Mouse (Mus musculus) forebrain, postnatal 0 days (tissue): Measurements from ENCODE around the gene Topbp1. TPM values are rescaled to one million over a fixed set of nuclear protein-coding genes. Genes with fewer than 3 reads are reported as not detected.
"Not testable (repeated sequence)": the region's sequence is repeated elsewhere in the genome, so short reads cannot be mapped to it uniquely, and the experiment has no call there.

ENCODE experiments used
- ATAC-seq: fragments of 200-750 bp; cut with Nextera tagmentation; 2 replicates; pipeline ENCODE4 v1.8.0; 2017; ENCODE audit warnings: mild to moderate bottlenecking, moderate library complexity
- DNase-seq: peaks from one replicate; pipeline ENCODE4 v3.0.0-alpha.2; 2015
- H3K27ac ChIP-seq: fragments of 300-500 bp; sonication (generic); 2 replicates; pipeline ENCODE4 v1.5.1; 2014; ENCODE audit warnings: low read depth, mild to moderate bottlenecking, antibody characterized with exemption, low read length, moderate library complexity, mixed read lengths
- H3K27me3 ChIP-seq: fragments of 300-500 bp; sonication (generic); 2 replicates; pipeline ENCODE4 v1.6.1; 2014; ENCODE audit warnings: mild to moderate bottlenecking, low read length, mixed read lengths; ENCODE audit not compliant: insufficient read depth
- H3K36me3 ChIP-seq: fragments of 300-500 bp; sonication (generic); 2 replicates; pipeline ENCODE4 v1.6.1; 2014; ENCODE audit warnings: mild to moderate bottlenecking, moderate library complexity; ENCODE audit not compliant: insufficient read depth
- H3K4me1 ChIP-seq: fragments of 300-500 bp; sonication (generic); 2 replicates; pipeline ENCODE4 v1.6.1; 2014; ENCODE audit warnings: antibody characterized with exemption; ENCODE audit not compliant: insufficient read depth
- H3K4me2 ChIP-seq: fragments of 300-500 bp; sonication (generic); 2 replicates; pipeline ENCODE4 v1.6.1; 2014; ENCODE audit warnings: low read depth, mild to moderate bottlenecking, moderate library complexity
- H3K4me3 ChIP-seq: fragments of 300-500 bp; sonication (generic); 2 replicates; pipeline ENCODE4 v1.5.1; 2014; ENCODE audit warnings: low read depth, low read length, mixed read lengths
- H3K9ac ChIP-seq: fragments of 300-500 bp; sonication (generic); 2 replicates; pipeline ENCODE4 v1.6.1; 2014; ENCODE audit warnings: mild to moderate bottlenecking
- H3K9me3 ChIP-seq: fragments of 300-500 bp; sonication (generic); 2 replicates; pipeline ENCODE4 v1.6.1; 2016; ENCODE audit warnings: low read length
- CTCF ChIP-seq: sonication (generic); IDR thresholded peaks from 2 replicates; pipeline ENCODE4 v1.5.1; 2016; ENCODE audit warnings: antibody characterized with exemption, control low read depth, low read depth
- WGBS: fragments of 180-500 bp; shearing (Covaris S2); extraction: QIAGEN DNeasy Blood & Tissue Kit; methylation state at CpG from one replicate; pipeline ENCODE4 v1.1.7; 2014; 5-methylcytosine and 5-hydroxymethylcytosine counted together
- polyA plus RNA-seq: library from polyadenylated mRNA; unstranded; fragments of >200 nt; fragmentation: Nextera tagmentation; extraction: Ambion mirVana; gene quantifications from 2 replicates; pipeline ENCODE4 v1.2.1, GENCODE M21; 2015
- total RNA-seq: library from RNA; depleted of rRNA; stranded (reverse); fragments of >200 nt; gene quantifications from 2 replicates; pipeline ENCODE4 v1.2.3, GENCODE M21; 2014

Gene Topbp1
- total and polyA plus RNA-seq, 2 experiments from 2014 or later: 15.8 to 24.8 TPM

DNA sequence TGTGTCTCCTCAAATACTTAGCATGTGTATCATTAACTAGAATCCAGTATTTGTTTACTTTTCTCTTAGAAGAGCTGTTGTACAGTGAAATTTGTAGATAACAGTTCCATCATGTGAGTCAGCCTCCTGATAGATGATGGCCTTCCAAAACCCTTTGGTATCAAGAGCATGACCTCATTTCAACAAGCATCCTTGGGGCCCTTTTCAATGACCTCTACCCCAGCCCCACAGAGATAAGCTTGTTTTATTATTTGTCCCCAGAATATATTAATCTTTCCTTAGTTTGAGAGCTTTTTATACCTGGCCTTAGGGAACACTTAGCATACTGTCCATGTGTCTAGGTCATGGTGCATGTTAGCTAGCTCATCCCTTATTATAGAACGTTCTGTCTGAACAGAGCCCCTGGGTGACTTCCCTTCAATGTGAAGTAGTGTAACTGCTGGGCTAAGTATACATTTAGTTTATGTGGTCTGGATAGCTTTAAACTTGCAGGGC is 43.0 kb downstream of the Topbp1 start:
- DNase-seq (no peak), ATAC-seq (no peak)
- Histone ChIP-seq H3K4me3 (no peak overlapping the region), H3K9ac (no peak overlapping the region), H3K27me3 (no peaks in the 10 kb centered on the region), H3K27ac (no peak overlapping the region), H3K36me3 (peaks cover 25% of the 10 kb centered on the region), H3K9me3 (no peaks in the 10 kb centered on the region), H3K4me2 (no peak overlapping the region), H3K4me1 (no peaks in the 10 kb centered on the region)
- WGBS: 81% methylated on average over 1 of the region's 1 CpGs
- no peak for TF ChIP-seq CTCF

DNA sequence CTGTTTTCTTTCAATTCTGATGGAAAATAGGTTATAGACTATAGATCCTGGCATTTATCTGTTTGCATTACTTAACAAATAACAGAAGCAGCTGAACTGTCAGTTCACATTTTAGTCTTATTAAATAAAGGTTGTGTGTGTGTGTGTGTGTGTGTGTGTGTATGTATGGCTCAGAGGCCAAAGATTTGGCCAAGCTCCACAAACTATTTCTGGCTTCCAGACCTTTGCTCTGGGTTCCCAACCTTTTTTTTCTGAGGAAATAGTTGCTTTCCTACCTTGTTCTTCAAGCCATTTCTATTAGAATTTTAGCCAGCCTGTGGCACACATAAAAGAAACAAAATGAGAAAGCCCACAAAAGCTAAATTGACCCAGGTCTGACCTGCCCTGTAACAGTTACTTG is 43.8 kb downstream of the Topbp1 start:
- Histone ChIP-seq H3K4me2 (no peak overlapping the region), H3K27ac (no peak overlapping the region), H3K9me3 (no peaks in the 10 kb centered on the region), H3K36me3 (peaks cover 22% of the 10 kb centered on the region), H3K4me1 (no peaks in the 10 kb centered on the region), H3K4me3 (no peak overlapping the region), H3K9ac (no peak overlapping the region), H3K27me3 (no peaks in the 10 kb centered on the region)
- ATAC-seq (no peak), DNase-seq (no peak)
- TF ChIP-seq CTCF: no peak

DNA sequence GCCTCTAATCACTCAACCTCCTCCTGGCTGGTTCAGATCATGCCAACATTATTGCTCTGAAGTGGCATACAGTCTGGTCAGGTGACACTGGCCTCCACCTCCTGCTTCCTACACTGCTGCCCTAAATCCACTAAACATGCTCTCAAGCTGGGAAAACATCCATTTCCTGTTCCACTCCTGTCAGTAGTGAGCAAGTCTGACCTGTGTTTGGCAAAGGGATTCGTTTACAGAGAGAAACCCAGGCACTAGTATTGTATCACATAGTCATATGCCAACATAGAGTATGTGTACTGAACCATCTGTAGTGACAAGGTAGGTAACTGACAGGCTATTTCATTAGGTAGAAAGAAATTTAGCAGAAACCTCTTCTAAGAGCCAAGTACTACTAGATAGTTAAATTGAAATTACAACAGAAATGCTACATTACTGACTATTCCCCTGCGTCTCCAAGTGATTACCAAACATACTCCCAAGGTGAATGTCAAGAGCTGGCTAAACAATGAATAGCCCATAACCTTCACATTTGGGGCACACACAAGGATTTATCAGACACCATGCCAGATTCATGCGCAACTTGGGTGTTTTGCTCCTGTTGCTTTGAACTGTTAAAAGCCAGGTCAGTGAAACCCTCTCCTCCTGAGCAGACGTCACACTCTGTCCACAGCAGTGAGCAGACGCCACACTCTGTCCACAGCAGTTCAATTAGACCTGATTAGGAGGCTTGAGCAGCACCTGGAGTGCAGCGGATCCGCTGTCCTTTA is 48.7 kb downstream of the Topbp1 start:
- not testable (repeated sequence) for H3K27me3 ChIP-seq, H3K9me3 ChIP-seq, H3K4me2 ChIP-seq, DNase-seq, H3K27ac ChIP-seq, ATAC-seq, H3K4me3 ChIP-seq, H3K4me1 ChIP-seq, H3K9ac ChIP-seq
- peaks cover 32% of the 10 kb centered on the region for H3K36me3 ChIP-seq
- 84% methylated on average over 7 of the region's 7 CpGs for WGBS

DNA sequence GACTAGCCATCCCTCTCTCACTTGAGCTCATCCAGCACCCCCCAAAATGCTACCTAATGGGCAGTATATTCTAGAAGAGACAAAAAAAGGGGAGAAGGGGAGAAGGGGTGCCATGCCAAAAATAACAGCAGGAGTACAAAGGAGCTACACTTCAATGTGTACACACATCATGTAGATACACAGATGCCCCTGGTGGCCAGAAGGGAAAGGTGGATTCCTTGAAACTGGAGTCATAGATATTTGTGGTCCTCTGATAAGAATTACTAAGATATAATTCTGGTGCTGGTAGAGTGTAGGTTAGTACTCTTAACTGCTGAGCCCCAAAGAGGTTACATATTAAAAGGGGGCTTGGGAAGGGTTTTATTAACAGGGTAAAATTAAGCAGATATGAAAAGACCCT is 52.9 kb downstream of the Topbp1 start:
- H3K4me3 ChIP-seq: no peak overlapping the region
- no peaks in the 10 kb centered on the region for H3K27me3 ChIP-seq
- no peak for DNase-seq
- no peak overlapping the region for H3K27ac ChIP-seq
- peaks cover 25% of the 10 kb centered on the region; the same call in 1 of the 2 replicates for H3K36me3 ChIP-seq
- no peak overlapping the region for H3K9ac ChIP-seq
- no peaks in the 10 kb centered on the region for H3K4me1 ChIP-seq
- TF ChIP-seq CTCF: peak; percentile 58
- ATAC-seq: no peak
- no peak overlapping the region for H3K4me2 ChIP-seq
- H3K9me3 ChIP-seq: no peaks in the 10 kb centered on the region

DNA sequence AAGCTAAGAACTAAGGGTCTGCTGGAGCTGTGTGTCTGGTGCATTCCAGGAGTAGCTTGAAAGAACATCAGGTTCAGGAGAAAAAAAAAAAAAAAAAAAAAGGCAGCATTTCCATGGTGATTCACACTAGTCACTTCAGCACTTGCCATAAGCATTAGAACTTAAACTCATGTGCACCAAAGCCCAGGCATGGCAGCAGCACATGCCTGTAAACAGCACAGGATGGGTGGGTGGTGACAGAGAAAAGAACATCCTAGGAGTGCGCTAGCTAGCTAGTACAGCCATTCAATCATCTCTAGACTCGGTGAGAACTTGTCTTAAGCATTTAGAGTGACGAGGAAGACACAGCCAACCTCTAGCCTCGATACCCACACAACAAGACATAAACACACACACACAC is 53.5 kb downstream of the Topbp1 start:
- Histone ChIP-seq H3K27me3 (no peaks in the 10 kb centered on the region), H3K9me3 (no peaks in the 10 kb centered on the region), H3K27ac (no peak overlapping the region), H3K4me1 (peaks cover 6% of the 10 kb centered on the region), H3K4me3 (no peak overlapping the region), H3K9ac (no peak overlapping the region), H3K36me3 (peaks cover 25% of the 10 kb centered on the region; the same call in 1 of the 2 replicates), H3K4me2 (no peak overlapping the region)
- WGBS: 81% methylated on average over 4 of the region's 4 CpGs
- no peak for DNase-seq
- ATAC-seq: no peak
- TF ChIP-seq CTCF: no peak

DNA sequence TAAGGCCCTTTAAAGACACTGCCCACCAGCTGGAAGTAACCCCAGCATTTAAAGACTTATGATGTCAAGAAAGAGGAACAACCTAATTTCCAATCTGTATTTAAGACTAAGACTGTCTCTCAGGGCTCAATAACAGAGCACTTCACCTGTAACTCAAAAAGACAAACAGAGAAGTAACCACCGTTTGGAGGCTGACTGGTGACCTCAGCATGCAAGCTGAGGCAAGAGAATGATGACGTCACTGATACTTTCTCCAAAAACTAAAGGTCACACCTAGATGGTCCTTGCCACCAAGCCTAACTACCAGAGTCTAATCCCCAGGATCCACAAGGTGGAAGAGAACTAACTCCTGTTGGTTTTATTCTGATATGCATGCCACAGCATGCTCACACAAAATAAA is 55.6 kb downstream of the Topbp1 start:
- 76% methylated on average over 2 of the region's 2 CpGs for WGBS
- Histone ChIP-seq H3K4me1 (peaks cover 8% of the 10 kb centered on the region), H3K27ac (no peak overlapping the region), H3K4me3 (no peak overlapping the region), H3K36me3 (peaks cover 25% of the 10 kb centered on the region; the same call in 1 of the 2 replicates), H3K4me2 (no peak overlapping the region), H3K9me3 (no peaks in the 10 kb centered on the region), H3K27me3 (no peaks in the 10 kb centered on the region), H3K9ac (no peak overlapping the region)
- DNase-seq (no peak), ATAC-seq (no peak)
- TF ChIP-seq CTCF: no peak

DNA sequence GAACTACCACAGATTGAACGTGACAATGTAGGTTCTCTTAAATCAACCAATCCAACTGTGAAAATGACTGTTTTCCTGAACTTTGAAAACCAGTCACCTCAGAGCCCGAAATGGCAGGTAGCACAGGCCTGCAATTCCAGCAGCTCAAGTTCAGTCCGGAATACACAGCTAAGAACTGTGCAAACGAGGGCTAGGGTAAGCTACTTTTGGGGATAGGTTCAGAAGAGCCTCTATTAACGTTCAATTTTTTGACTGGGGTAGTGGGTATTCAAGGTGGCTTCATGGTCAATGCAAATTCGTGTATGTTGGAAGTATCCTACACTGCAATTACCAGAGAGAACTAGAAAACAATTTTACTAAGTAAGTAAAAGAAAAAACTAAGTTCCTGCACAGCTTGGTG is 58.1 kb downstream of the Topbp1 start:
- no peak for ATAC-seq
- Histone ChIP-seq H3K27me3 (no peaks in the 10 kb centered on the region), H3K27ac (no peak overlapping the region), H3K36me3 (peaks cover 6% of the 10 kb centered on the region; the same call in 1 of the 2 replicates), H3K4me1 (peaks cover 14% of the 10 kb centered on the region), H3K9ac (no peak overlapping the region), H3K4me2 (peak overlapping the region; percentile 92), H3K4me3 (0 out of 2 replicates have a peak overlapping the region, but pooled peaks have one; percentile 2), H3K9me3 (no peaks in the 10 kb centered on the region)
- TF ChIP-seq CTCF: no peak
- WGBS: 60% methylated on average over 6 of the region's 6 CpGs
- DNase-seq: no peak
